Mouse (Mus musculus) bone marrow macrophage, adult 2 months (primary cell): Measurements from ENCODE around the gene Hira.

ENCODE experiments used
- CTCF ChIP-seq: IDR thresholded peaks from 2 replicates; pipeline ENCODE4 v1.5.1; 2012; ENCODE audit warnings: low read depth, mild to moderate bottlenecking, low read length, moderate library complexity
- POLR2A ChIP-seq: IDR thresholded peaks from 2 replicates; pipeline ENCODE4 v1.6.1; 2012; ENCODE audit warnings: mild to moderate bottlenecking, low read depth, low read length, borderline replicate concordance

DNA sequence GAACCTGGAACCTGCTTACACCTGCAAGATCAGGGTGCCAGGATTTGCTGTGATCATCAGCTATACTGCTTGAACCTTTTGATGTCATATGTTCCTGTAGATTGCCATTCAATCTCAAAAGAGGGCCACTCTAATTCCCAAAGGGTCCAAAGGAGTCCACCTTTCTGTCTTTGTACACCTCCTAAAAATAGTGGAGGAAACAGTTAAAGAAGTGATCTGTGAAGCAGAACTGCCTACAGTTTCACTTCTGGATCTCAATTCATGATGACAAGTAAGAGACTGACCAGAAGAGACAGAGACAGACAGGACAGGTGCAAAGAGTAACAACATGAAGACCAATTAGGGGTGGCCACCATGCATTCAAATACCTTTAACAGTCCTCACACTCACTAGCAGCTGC is 86.6 kb downstream of the Hira start:
- TF ChIP-seq CTCF (no peak), POLR2A (no peak)
